Mouse (Mus musculus): ENCODE data around the gene Blzf1. TPM values are rescaled to one million over a fixed set of nuclear protein-coding genes. Genes with fewer than 3 reads are reported as not detected.
A peak's percentile ranks its signal among the peaks of the same experiment; 100 is the strongest.

Blzf1 gene
- polyA plus RNA-seq (2014; fragmentation: Nextera tagmentation; extraction: Ambion mirVana) = 22.9 and 23.5 TPM in 2 replicates

GRCm38 (mm10) chr1:164307124-164307751, at the start of gene Blzf1:
TSS of gene Blzf1 (minus strand) at chr1:164307489.
- Histone ChIP-seq H3K9ac (ENCODE audit: low read length) (peak within 1 kb of the TSS; percentile 55), H3K4me3 (ENCODE audit: low read depth, low read length) (peak within 1 kb of the TSS; percentile 63), H3K27me3 (replicated peaks; ENCODE audit: control insufficient read depth, insufficient read depth, low read length) (no peaks in the 10 kb centered on the region), H3K27ac (ENCODE audit: low read depth) (peak within 1 kb of the TSS; percentile 47; the same call in 1 of the 2 replicates), H3K4me2 (ENCODE audit: low read length) (peak within 1 kb of the TSS; percentile 77), H3K4me1 (replicated peaks; ENCODE audit: control insufficient read depth, insufficient read depth, low read length) (peaks cover 11% of the 10 kb centered on the region), H3K36me3 (ENCODE audit: control insufficient read depth, insufficient read depth, low read length) (peaks cover 13% of the 10 kb centered on the region), H3K9me3 (ENCODE audit: control insufficient read depth, low read length) (no peaks in the 10 kb centered on the region)
- ATAC-seq (replicated peaks; ENCODE audit: low FRiP score, low TSS enrichment, low read depth) = peak; percentile 99
- under 1% methylated on average over 35 of the region's 35 CpGs for WGBS
- DNase-seq (ENCODE audit: low spot score) = peak; percentile 97

GRCm38 (mm10) chr1:164353443-164353842, 46.2 kb upstream of the Blzf1 start:
- WGBS = 59% methylated on average over 3 of the region's 3 CpGs
- Histone ChIP-seq H3K36me3 (ENCODE audit: control insufficient read depth, insufficient read depth, low read length) (peaks cover 5% of the 10 kb centered on the region; the same call in 1 of the 2 replicates), H3K27ac (ENCODE audit: low read depth) (0 out of 2 replicates have a peak overlapping the region, but pooled peaks have one; percentile 34), H3K27me3 (replicated peaks; ENCODE audit: control insufficient read depth, insufficient read depth, low read length) (no peaks in the 10 kb centered on the region), H3K4me3 (ENCODE audit: low read depth, low read length) (no peak overlapping the region), H3K4me2 (ENCODE audit: low read length) (no peak overlapping the region), H3K9ac (ENCODE audit: low read length) (no peak overlapping the region), H3K4me1 (replicated peaks; ENCODE audit: control insufficient read depth, insufficient read depth, low read length) (no peaks in the 10 kb centered on the region), H3K9me3 (ENCODE audit: control insufficient read depth, low read length) (no peaks in the 10 kb centered on the region)
- DNase-seq (ENCODE audit: low spot score) (peak; percentile 57), ATAC-seq (replicated peaks; ENCODE audit: low FRiP score, low TSS enrichment, low read depth) (peak; percentile 83)

GRCm38 (mm10) chr1:164342161-164342560, 34.9 kb upstream of the Blzf1 start:
- no peak overlapping the region for H3K4me3 ChIP-seq (ENCODE audit: low read depth, low read length)
- H3K9ac ChIP-seq (ENCODE audit: low read length) = no peak overlapping the region
- no peak for ATAC-seq (replicated peaks; ENCODE audit: low FRiP score, low TSS enrichment, low read depth)
- WGBS = 86% methylated on average over 3 of the region's 3 CpGs
- no peaks in the 10 kb centered on the region for H3K4me1 ChIP-seq (replicated peaks; ENCODE audit: control insufficient read depth, insufficient read depth, low read length)
- DNase-seq (ENCODE audit: low spot score) = no peak
- no peaks in the 10 kb centered on the region; the same call in 1 of the 2 replicates for H3K9me3 ChIP-seq (ENCODE audit: control insufficient read depth, low read length)
- no peak overlapping the region for H3K27ac ChIP-seq (ENCODE audit: low read depth)
- H3K27me3 ChIP-seq (replicated peaks; ENCODE audit: control insufficient read depth, insufficient read depth, low read length) = no peaks in the 10 kb centered on the region
- no peak overlapping the region for H3K4me2 ChIP-seq (ENCODE audit: low read length)
- peaks cover 11% of the 10 kb centered on the region; the same call in 1 of the 2 replicates for H3K36me3 ChIP-seq (ENCODE audit: control insufficient read depth, insufficient read depth, low read length)

- 88% methylated on average over 4 of the region's 4 CpGs for WGBS
- Histone ChIP-seq H3K36me3 (ENCODE audit: control insufficient read depth, insufficient read depth, low read length) (peaks cover 12% of the 10 kb centered on the region), H3K27ac (ENCODE audit: low read depth) (no peak overlapping the region), H3K9ac (ENCODE audit: low read length) (no peak overlapping the region), H3K27me3 (replicated peaks; ENCODE audit: control insufficient read depth, insufficient read depth, low read length) (no peaks in the 10 kb centered on the region), H3K4me1 (replicated peaks; ENCODE audit: control insufficient read depth, insufficient read depth, low read length) (no peaks in the 10 kb centered on the region), H3K4me3 (ENCODE audit: low read depth, low read length) (no peak overlapping the region), H3K4me2 (ENCODE audit: low read length) (no peak overlapping the region), H3K9me3 (ENCODE audit: control insufficient read depth, low read length) (no peaks in the 10 kb centered on the region)
- ATAC-seq (replicated peaks; ENCODE audit: low FRiP score, low TSS enrichment, low read depth) (no peak), DNase-seq (ENCODE audit: low spot score) (no peak)
These were observed 28.6 kb upstream of the Blzf1 start for GRCm38 (mm10) chr1:164335846-164336245.

- H3K4me2 ChIP-seq (ENCODE audit: low read length) = no peak overlapping the region
- no peaks in the 10 kb centered on the region for H3K4me1 ChIP-seq (replicated peaks; ENCODE audit: control insufficient read depth, insufficient read depth, low read length)
- no peak overlapping the region for H3K9ac ChIP-seq (ENCODE audit: low read length)
- H3K27me3 ChIP-seq (replicated peaks; ENCODE audit: control insufficient read depth, insufficient read depth, low read length) = no peaks in the 10 kb centered on the region
- H3K4me3 ChIP-seq (ENCODE audit: low read depth, low read length) = no peak overlapping the region
- H3K36me3 ChIP-seq (ENCODE audit: control insufficient read depth, insufficient read depth, low read length) = peaks cover 16% of the 10 kb centered on the region
- DNase-seq (ENCODE audit: low spot score) (no peak), ATAC-seq (replicated peaks; ENCODE audit: low FRiP score, low TSS enrichment, low read depth) (no peak)
- no peaks in the 10 kb centered on the region for H3K9me3 ChIP-seq (ENCODE audit: control insufficient read depth, low read length)
- 85% methylated on average over 3 of the region's 3 CpGs for WGBS
- no peak overlapping the region for H3K27ac ChIP-seq (ENCODE audit: low read depth)
These were observed 28.1 kb upstream of the Blzf1 start for GRCm38 (mm10) chr1:164335435-164335834.

GRCm38 (mm10) chr1:164332559-164332958, 25.3 kb upstream of the Blzf1 start:
- Histone ChIP-seq H3K27me3 (replicated peaks; ENCODE audit: control insufficient read depth, insufficient read depth, low read length) (no peaks in the 10 kb centered on the region), H3K9ac (ENCODE audit: low read length) (no peak overlapping the region), H3K36me3 (ENCODE audit: control insufficient read depth, insufficient read depth, low read length) (peaks cover 16% of the 10 kb centered on the region), H3K9me3 (ENCODE audit: control insufficient read depth, low read length) (no peaks in the 10 kb centered on the region), H3K27ac (ENCODE audit: low read depth) (no peak overlapping the region), H3K4me2 (ENCODE audit: low read length) (no peak overlapping the region), H3K4me1 (replicated peaks; ENCODE audit: control insufficient read depth, insufficient read depth, low read length) (0 out of 2 replicates have a peak, but pooled peaks cover 4% of the 10 kb centered on the region), H3K4me3 (ENCODE audit: low read depth, low read length) (no peak overlapping the region)
- 87% methylated on average over 11 of the region's 11 CpGs for WGBS
- DNase-seq (ENCODE audit: low spot score) (no peak), ATAC-seq (replicated peaks; ENCODE audit: low FRiP score, low TSS enrichment, low read depth) (no peak)

- WGBS = 61% methylated on average over 7 of the region's 7 CpGs
- no peak for DNase-seq (ENCODE audit: low spot score)
These were observed 20.5 kb upstream of the Blzf1 start for GRCm38 (mm10) chr1:164327764-164328163.

GRCm38 (mm10) chr1:164326600-164327155, 19.4 kb upstream of the Blzf1 start:
- peaks cover 14% of the 10 kb centered on the region; the same call in 1 of the 2 replicates for H3K4me1 ChIP-seq (replicated peaks; ENCODE audit: control insufficient read depth, insufficient read depth, low read length)
- H3K4me3 ChIP-seq (ENCODE audit: low read depth, low read length) = no peak overlapping the region
- no peak for DNase-seq (ENCODE audit: low spot score)
- H3K27ac ChIP-seq (ENCODE audit: low read depth) = no peak overlapping the region
- WGBS = 41% methylated on average over 6 of the region's 6 CpGs
- no peak overlapping the region for H3K4me2 ChIP-seq (ENCODE audit: low read length)
- peak; percentile 50; the same call in 1 of the 2 replicates for ATAC-seq (replicated peaks; ENCODE audit: low FRiP score, low TSS enrichment, low read depth)
- H3K9me3 ChIP-seq (ENCODE audit: control insufficient read depth, low read length) = no peaks in the 10 kb centered on the region
- no peaks in the 10 kb centered on the region for H3K27me3 ChIP-seq (replicated peaks; ENCODE audit: control insufficient read depth, insufficient read depth, low read length)
- no peak overlapping the region for H3K9ac ChIP-seq (ENCODE audit: low read length)
- H3K36me3 ChIP-seq (ENCODE audit: control insufficient read depth, insufficient read depth, low read length) = 0 out of 2 replicates have a peak, but pooled peaks cover 6% of the 10 kb centered on the region

More at GRCm38 (mm10) chr1:164327764-164328163, 20.5 kb upstream of the Blzf1 start:
- Histone ChIP-seq H3K4me1 (replicated peaks; ENCODE audit: control insufficient read depth, insufficient read depth, low read length) (peaks cover 14% of the 10 kb centered on the region; the same call in 1 of the 2 replicates), H3K9me3 (ENCODE audit: control insufficient read depth, low read length) (no peaks in the 10 kb centered on the region), H3K27me3 (replicated peaks; ENCODE audit: control insufficient read depth, insufficient read depth, low read length) (no peaks in the 10 kb centered on the region), H3K9ac (ENCODE audit: low read length) (no peak overlapping the region), H3K36me3 (ENCODE audit: control insufficient read depth, insufficient read depth, low read length) (0 out of 2 replicates have a peak, but pooled peaks cover 6% of the 10 kb centered on the region), H3K27ac (ENCODE audit: low read depth) (no peak overlapping the region), H3K4me3 (ENCODE audit: low read depth, low read length) (no peak overlapping the region), H3K4me2 (ENCODE audit: low read length) (no peak overlapping the region)
- ATAC-seq (replicated peaks; ENCODE audit: low FRiP score, low TSS enrichment, low read depth) = no peak

Data from intestine, embryonic 14.5 days (tissue).